Mouse (Mus musculus): ENCODE measurements around the gene Chst4. TPM values are rescaled to one million over a fixed set of nuclear protein-coding genes. Genes with fewer than 3 reads are reported as not detected.
A peak's percentile ranks its signal among the peaks of the same experiment; 100 is the strongest.

Gene Chst4
- total and polyA plus RNA-seq, 3 experiments: 3.2 to 5.7 (median 3.3) TPM

DNA sequence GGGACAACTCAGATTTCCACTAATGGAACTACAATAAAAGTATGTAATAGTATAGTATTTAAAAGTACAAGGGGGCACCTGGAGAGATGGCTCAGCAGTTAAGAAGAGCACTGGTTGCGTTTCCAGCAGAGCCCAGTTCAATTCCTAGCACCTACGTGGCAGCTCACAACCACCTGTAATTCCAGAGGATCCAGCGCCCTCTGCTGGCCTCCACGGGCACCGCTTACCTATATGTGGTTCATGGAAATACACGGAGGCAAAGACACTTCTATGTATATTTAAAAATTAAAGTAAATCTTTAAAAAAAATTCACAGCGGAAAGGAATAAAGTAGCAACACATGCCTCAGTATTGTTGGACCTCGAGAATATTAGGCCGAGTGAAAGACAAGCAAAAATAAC lies 36.6 kb downstream of the Chst4 start:
- intact Hi-C loops (cut with DNase I): no loop called here
- no peak for DNase-seq
- no peak overlapping the region for H3K4me3 ChIP-seq
- H3K9ac ChIP-seq (ENCODE audit: low read depth, low read length): no peak overlapping the region
- H3K4me1 ChIP-seq (ENCODE audit: control insufficient read depth, insufficient read depth, low read length): no peaks in the 10 kb centered on the region
- H3K27me3 ChIP-seq (ENCODE audit: control insufficient read depth, insufficient read depth, low read length): no peaks in the 10 kb centered on the region
- H3K36me3 ChIP-seq (ENCODE audit: control insufficient read depth, insufficient read depth, low read length): no peaks in the 10 kb centered on the region
- TF ChIP-seq EP300 (IDR thresholded peaks at IDR 0.05; ENCODE audit: insufficient read depth, low read depth, low read length) (no peak), CTCF (IDR thresholded peaks at IDR 0.05) (peak; percentile 45)
- WGBS: 36% methylated on average over 9 of the region's 9 CpGs
- no peaks in the 10 kb centered on the region for H3K79me2 ChIP-seq (replicated peaks; ENCODE audit: control insufficient read depth, insufficient read depth, low read length)
- H3K27ac ChIP-seq: no peak overlapping the region

DNA sequence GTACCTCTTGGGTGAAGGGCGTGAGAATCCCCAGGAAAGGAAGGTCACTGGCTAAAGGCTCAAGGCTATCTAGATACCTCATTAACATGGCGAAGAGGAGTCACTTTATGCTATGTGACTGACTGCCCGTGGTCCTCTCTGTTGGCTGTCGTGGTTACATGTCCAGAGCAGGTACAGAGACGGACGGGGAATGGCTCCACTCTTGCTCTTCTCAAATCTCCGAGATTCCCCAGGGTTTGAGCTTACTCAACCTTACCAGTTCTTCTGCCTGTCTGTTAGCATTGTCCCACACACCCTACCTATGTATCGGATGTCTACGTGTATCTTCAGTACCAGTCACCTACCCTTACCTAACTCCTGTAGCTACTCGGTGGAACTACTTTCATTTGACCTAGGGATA lies 39.6 kb downstream of the Chst4 start:
- H3K4me3 ChIP-seq: no peak overlapping the region
- H3K27ac ChIP-seq: no peak overlapping the region
- WGBS: 76% methylated on average over 10 of the region's 10 CpGs
- H3K36me3 ChIP-seq (ENCODE audit: control insufficient read depth, insufficient read depth, low read length): no peaks in the 10 kb centered on the region
- 0 out of 2 replicates have a peak, but pooled peaks cover 1% of the 10 kb centered on the region for H3K27me3 ChIP-seq (ENCODE audit: control insufficient read depth, insufficient read depth, low read length)
- intact Hi-C loops (cut with DNase I): no loop called here
- H3K4me1 ChIP-seq (ENCODE audit: control insufficient read depth, insufficient read depth, low read length): no peaks in the 10 kb centered on the region
- TF ChIP-seq EP300 (IDR thresholded peaks at IDR 0.05; ENCODE audit: insufficient read depth, low read depth, low read length) (no peak), POLR2A (IDR thresholded peaks at IDR 0.05; ENCODE audit: insufficient read depth, low read depth, low read length) (no peak), CTCF (IDR thresholded peaks at IDR 0.05) (no peak)
- H3K9ac ChIP-seq (ENCODE audit: low read depth, low read length): no peak overlapping the region
- no peak for DNase-seq
- no peaks in the 10 kb centered on the region for H3K79me2 ChIP-seq (replicated peaks; ENCODE audit: control insufficient read depth, insufficient read depth, low read length)

DNA sequence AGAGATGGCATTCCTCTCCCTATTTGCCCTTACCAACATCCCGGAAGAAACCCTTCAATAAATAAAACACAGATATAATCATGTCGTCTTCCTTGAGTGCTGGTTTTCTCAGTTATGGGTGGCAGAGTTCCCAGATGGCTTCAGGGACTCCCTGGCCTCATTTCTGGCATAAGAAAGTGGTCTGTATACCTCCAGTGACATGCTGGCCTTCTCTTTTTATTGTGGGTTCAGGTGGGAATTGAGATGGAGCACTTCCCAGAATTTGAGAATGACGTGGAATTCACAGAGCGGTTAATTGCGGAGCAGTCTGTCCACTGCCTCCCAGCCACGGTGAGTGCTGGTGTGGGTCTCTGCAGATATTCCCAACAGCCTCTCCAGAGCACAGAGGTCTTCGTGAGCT lies 41.5 kb downstream of the Chst4 start:
- DNase-seq: no peak
- H3K36me3 ChIP-seq (ENCODE audit: control insufficient read depth, insufficient read depth, low read length): no peaks in the 10 kb centered on the region
- H3K79me2 ChIP-seq (replicated peaks; ENCODE audit: control insufficient read depth, insufficient read depth, low read length): no peaks in the 10 kb centered on the region
- H3K9ac ChIP-seq (ENCODE audit: low read depth, low read length): no peak overlapping the region
- H3K4me1 ChIP-seq (ENCODE audit: control insufficient read depth, insufficient read depth, low read length): no peaks in the 10 kb centered on the region
- intact Hi-C loops (cut with DNase I): no loop called here
- 0 out of 2 replicates have a peak, but pooled peaks cover 1% of the 10 kb centered on the region for H3K27me3 ChIP-seq (ENCODE audit: control insufficient read depth, insufficient read depth, low read length)
- no peak overlapping the region for H3K4me3 ChIP-seq
- WGBS: 65% methylated on average over 7 of the region's 7 CpGs
- TF ChIP-seq EP300 (IDR thresholded peaks at IDR 0.05; ENCODE audit: insufficient read depth, low read depth, low read length): no peak
- no peak for TF ChIP-seq POLR2A (IDR thresholded peaks at IDR 0.05; ENCODE audit: insufficient read depth, low read depth, low read length)
- no peak for TF ChIP-seq CTCF (IDR thresholded peaks at IDR 0.05)
- H3K27ac ChIP-seq: no peak overlapping the region

DNA sequence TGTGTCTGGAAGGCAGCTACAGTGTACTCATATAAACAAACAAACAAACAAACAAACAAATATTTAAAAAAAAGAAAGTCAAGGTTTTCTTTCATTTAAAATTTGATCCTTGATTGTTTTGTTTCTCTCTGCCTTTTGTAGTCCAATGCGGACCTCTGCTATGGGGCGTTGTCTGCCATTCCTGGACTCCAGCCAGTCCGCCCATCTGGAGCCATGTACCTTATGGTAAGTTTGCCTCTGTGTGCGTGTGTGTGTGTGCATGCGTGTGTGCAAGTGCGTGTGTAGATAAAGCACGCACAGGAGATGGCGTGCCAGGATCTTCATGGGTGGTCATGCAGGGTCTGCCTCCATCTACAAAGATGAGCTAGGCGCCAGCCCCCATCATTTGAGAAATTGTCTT lies 42.2 kb downstream of the Chst4 start:
- Histone ChIP-seq H3K79me2 (replicated peaks; ENCODE audit: control insufficient read depth, insufficient read depth, low read length) (no peaks in the 10 kb centered on the region), H3K9ac (ENCODE audit: low read depth, low read length) (no peak overlapping the region), H3K27me3 (ENCODE audit: control insufficient read depth, insufficient read depth, low read length) (0 out of 2 replicates have a peak, but pooled peaks cover 1% of the 10 kb centered on the region), H3K4me3 (no peak overlapping the region), H3K27ac (no peak overlapping the region), H3K4me1 (ENCODE audit: control insufficient read depth, insufficient read depth, low read length) (no peaks in the 10 kb centered on the region), H3K36me3 (ENCODE audit: control insufficient read depth, insufficient read depth, low read length) (no peaks in the 10 kb centered on the region)
- no peak for TF ChIP-seq POLR2A (IDR thresholded peaks at IDR 0.05; ENCODE audit: insufficient read depth, low read depth, low read length)
- TF ChIP-seq EP300 (IDR thresholded peaks at IDR 0.05; ENCODE audit: insufficient read depth, low read depth, low read length): no peak
- TF ChIP-seq CTCF (IDR thresholded peaks at IDR 0.05): no peak
- intact Hi-C loops (cut with DNase I): no loop called here
- DNase-seq: no peak
- WGBS: 80% methylated on average over 9 of the region's 9 CpGs

DNA sequence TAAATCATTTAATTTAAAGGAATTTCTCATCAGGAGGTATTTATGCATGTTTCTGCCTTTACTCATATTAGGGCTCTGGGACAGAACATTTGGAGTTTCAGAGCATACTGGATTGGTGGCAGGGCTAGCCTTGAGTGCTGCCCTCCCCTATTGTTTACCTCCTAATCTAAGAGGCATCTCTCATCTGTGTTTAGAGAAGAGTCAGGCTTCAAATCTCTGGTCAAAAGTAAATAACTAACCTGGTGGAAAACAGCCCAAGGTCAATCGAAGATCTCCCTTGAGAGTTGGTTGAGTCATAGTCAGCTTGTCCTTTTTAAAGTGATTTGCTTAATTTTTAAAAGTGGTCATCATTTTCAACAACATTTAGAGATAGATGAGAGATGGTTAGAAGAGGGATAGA lies 46.6 kb downstream of the Chst4 start:
- Histone ChIP-seq H3K79me2 (replicated peaks; ENCODE audit: control insufficient read depth, insufficient read depth, low read length) (no peaks in the 10 kb centered on the region), H3K27me3 (ENCODE audit: control insufficient read depth, insufficient read depth, low read length) (0 out of 2 replicates have a peak, but pooled peaks cover 1% of the 10 kb centered on the region), H3K4me1 (ENCODE audit: control insufficient read depth, insufficient read depth, low read length) (no peaks in the 10 kb centered on the region), H3K36me3 (ENCODE audit: control insufficient read depth, insufficient read depth, low read length) (no peaks in the 10 kb centered on the region), H3K4me3 (no peak overlapping the region), H3K9ac (ENCODE audit: low read depth, low read length) (no peak overlapping the region), H3K27ac (no peak overlapping the region)
- no peak for DNase-seq
- intact Hi-C loops (cut with DNase I): no loop called here
- 52% methylated on average over 1 of the region's 1 CpGs for WGBS
- TF ChIP-seq EP300 (IDR thresholded peaks at IDR 0.05; ENCODE audit: insufficient read depth, low read depth, low read length) (no peak), CTCF (IDR thresholded peaks at IDR 0.05) (no peak), POLR2A (IDR thresholded peaks at IDR 0.05; ENCODE audit: insufficient read depth, low read depth, low read length) (no peak)

DNA sequence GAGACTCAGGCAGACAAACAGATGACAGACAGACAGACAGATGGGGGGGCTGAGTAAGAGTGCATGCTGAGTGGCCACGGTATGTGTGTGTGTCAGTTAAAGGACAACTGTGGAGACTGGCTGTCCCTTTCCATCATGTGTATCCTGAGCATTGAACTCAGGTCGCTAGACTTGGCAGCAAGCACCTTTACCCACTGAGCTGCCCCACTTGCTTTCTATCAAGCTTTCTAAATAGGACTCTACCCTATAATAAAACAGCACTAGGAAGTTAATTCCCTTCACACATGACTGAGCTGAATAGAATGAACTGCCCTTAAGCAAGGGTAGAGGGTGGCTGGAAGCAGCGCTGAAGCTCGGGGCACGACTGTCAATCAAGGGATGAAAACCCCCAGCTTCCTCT lies 47.4 kb downstream of the Chst4 start:
- Histone ChIP-seq H3K79me2 (replicated peaks; ENCODE audit: control insufficient read depth, insufficient read depth, low read length) (no peaks in the 10 kb centered on the region), H3K27ac (no peak overlapping the region)
- TF ChIP-seq EP300 (IDR thresholded peaks at IDR 0.05; ENCODE audit: insufficient read depth, low read depth, low read length) (no peak), POLR2A (IDR thresholded peaks at IDR 0.05; ENCODE audit: insufficient read depth, low read depth, low read length) (no peak), CTCF (IDR thresholded peaks at IDR 0.05) (no peak)

More for the DNA sequence above, 47.4 kb downstream of the Chst4 start:
- H3K4me1 ChIP-seq (ENCODE audit: control insufficient read depth, insufficient read depth, low read length): no peaks in the 10 kb centered on the region
- 0 out of 2 replicates have a peak, but pooled peaks cover 1% of the 10 kb centered on the region for H3K27me3 ChIP-seq (ENCODE audit: control insufficient read depth, insufficient read depth, low read length)
- no peak overlapping the region for H3K9ac ChIP-seq (ENCODE audit: low read depth, low read length)
- no peaks in the 10 kb centered on the region for H3K36me3 ChIP-seq (ENCODE audit: control insufficient read depth, insufficient read depth, low read length)
- H3K4me3 ChIP-seq: no peak overlapping the region
- DNase-seq: no peak
- intact Hi-C loops (cut with DNase I): no loop called here
- WGBS: 80% methylated on average over 5 of the region's 5 CpGs

Measured in heart, adult 2 months (tissue).